Mouse (Mus musculus) c-Kit-positive CD71-positive TER-119-negative erythroid progenitor cells, embryonic 14.5 days (primary cell): ENCODE data around the gene Enkur.

Experiments
- DNase-seq: peaks from one replicate; pipeline ENCODE4 v3.0.0-alpha.2; 2013; ENCODE audit warnings: low read depth

Gene Enkur

DNA sequence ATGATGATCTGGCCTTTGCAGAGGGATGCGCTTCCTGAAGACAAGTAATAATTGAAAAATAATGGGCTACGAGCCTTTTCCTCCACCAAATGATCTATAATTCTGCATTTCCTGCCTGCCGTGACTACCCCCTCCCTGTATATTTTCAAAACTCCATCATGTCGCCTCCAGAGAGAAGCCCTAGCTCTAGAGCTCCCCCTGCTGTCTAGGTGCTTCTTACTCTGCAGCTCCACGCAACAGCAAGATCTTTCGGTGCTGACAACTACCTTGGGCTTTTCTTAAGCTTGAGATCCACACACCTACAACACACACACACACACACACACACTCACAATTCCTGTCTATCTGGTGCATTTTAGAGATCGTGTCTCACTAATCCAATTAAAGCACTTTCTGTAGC lies 17.6 kb downstream of the Enkur start:
- DNase-seq, result peak; percentile 29

DNA sequence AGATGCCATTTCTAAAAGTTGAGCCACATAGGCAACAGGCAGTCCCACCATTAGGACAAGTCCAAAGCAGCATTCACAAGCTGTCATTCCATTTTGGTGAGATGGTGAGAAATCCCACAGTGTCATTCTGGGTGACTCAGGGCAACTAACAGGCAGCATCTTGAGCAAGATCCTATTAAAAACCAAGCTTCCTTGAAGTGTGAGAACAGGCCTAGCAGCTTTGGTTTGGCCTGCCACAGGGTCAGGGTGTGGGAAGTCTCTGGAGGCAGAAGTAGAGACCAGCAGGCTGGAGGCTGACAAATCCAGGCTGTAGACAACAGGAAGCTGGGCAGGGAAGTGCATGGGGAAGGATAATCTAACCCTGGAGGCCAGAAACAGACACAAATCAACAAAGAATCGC lies 22.4 kb downstream of the Enkur start:
- no peak for DNase-seq

DNA sequence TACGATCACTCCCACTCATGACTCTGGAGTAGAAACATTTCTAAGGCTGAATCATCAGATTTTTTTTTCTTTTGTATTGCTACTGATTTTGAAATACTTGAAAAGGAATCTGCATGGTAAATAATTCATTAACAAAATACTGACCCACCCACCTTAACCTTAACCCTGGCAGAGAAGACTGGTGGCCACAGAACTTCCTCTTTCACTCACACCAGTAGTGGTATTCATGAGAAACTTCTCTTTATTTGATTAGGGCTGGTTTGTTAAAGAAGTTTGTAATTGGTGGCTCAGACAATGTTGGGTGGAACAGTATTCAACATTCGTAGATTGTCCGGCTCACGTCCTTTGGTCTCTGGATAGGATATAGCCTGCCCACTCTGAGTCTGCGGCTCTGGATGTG lies 26.0 kb downstream of the Enkur start:
- no peak for DNase-seq

DNA sequence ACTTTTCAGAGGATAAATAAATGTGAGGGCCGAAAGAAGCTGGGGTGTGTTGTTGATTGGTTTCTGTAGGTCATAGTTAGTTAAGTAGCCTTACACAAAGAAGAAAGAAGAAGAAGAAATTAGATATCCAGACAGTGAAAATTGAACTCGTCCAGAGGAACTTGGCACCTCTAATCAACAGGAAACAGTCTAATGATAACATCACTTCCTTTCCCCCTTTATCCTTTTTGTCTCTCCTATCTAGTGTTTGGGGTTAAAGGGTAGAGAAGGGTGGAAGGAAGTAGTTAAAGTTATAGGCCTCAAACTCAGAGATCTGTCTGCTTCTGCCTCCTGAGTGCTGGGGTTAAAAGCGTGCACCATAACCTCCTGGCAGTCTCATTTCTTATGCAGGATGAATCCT lies 32.4 kb downstream of the Enkur start:
- no peak for DNase-seq

DNA sequence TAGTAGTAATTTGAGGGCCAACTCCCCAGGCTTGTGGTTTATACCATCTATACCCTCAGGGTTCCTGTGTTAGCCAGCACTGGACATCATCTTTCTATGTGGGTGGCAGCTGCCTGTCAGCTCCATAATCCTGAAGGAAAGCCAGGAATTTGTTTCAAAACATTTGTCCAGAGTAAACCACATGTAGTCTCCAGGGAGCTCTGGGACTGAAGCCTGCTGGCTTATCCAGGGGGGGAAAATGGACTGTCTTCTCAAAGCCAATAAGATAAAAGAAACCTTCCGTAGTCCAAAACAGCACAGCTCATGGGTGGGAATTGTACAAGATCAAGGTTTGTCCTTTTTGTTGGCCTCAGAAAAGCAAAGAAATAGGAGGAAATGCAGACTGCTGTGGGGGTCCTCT lies 37.2 kb downstream of the Enkur start:
- no peak for DNase-seq

DNA sequence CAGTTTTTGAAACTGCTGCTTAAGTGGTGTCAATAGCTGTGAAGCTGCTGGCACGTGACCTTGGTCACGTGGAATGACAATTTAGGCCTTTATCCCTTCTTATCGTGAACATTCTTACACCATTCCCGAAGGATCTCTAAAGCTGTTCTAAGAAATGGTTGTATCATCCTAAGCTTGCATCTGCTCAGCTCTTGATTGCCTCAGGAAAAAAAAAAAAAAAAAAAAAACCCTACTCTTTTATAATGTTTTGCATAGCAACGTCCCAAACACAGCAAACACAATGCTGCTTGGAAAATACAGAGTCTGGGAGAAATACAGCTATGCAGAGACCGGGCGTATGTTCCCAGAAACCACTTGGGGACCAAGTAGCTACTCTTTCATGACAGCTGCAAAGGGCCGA lies 40.9 kb downstream of the Enkur start:
- no peak for DNase-seq

DNA sequence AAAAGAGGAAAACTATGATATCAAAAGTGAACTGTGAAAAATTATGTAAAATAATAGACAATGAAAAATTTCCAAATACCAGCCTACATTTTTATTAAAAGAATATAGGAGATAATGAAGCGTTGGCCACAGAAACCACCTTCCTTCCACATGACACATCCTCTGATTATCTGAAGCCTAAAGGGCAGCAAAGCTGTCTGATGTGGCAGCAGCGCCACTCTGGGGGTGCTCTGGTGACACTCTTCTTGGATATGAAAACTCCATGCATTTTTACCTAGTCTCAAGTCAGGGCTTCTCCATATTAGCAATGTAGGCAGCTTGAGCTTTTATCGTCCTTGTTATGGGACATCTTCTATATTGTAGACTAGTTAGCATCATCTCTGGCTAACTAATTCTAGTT lies 51.7 kb downstream of the Enkur start:
- DNase-seq, result no peak

DNA sequence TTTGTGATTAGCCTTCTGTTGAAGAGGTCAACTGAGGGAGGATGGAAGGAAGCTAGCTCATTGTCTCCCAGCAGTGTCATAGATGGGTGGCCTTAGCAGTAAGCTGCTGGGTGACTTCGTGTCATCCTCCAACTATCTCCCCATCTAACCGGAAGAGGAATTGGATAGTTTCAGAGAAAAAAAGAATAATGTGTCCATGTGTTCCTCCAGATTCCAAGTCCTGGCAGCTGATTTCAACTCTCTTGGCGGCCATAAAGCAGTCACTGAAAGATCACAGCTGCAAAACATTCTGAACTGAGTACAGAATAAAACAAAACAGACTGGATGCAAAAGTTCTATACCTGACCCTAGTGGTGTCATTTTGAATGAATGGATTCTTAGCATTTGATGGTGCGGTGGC lies 58.0 kb downstream of the Enkur start:
- no peak for DNase-seq

DNA sequence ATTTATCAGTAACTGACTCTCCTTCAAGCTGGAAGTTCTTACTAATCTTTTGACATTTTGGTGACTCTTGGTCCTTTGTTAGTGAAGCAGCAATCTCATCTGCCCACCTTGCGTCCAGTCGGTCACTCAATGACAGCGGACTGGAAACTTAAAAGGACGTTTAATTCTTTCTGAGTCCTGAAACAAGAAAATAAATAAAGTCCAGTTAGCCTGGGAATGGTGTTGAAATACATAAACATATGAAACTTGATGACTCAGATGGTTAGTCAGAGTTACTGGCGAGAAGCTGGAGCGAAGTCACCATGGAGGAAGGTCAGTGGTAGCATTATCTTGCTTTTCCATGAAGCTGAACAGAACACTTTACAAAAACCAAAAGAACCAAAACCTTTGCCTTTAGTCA lies 58.7 kb downstream of the Enkur start:
- DNase-seq, result no peak

DNA sequence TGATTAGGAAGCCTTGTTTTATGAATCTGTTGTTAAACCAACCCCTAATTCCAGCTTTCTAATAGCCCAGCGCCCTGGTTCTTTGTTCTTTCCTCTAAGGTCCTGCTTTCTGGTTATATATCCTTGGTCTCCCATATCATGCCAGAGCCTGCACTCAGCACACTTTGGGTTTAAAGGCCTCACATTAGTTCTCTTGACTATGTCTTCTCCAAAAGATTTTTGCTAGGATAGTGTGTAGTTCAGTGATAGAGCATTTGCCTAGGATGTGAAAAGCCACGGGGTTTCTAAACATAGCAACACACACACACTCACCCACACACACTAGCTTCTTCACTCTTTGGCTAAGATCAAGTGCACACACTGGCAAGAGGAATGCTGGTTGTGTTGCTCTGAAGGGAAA lies 62.5 kb downstream of the Enkur start:
- DNase-seq, result no peak

DNA sequence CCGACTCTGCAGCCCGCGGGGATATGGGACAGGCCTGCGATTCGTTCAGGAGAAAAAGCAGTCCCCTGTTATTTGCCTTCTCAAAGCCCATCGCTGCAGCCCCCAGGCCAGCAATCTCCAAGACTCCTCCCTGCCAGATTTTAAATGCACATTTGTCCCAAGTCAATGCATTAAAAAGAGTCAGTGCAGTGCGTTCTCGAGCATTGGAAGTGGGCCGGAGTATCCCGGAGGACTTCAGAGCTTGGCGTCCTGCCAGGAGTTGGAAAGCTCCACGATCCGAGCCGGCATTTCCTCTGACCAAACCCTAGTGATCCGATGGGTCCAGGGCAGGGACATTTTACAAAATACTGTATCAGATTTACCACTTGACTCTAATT lies 63.0 kb downstream of the Enkur start:
- DNase-seq, result no peak

DNA sequence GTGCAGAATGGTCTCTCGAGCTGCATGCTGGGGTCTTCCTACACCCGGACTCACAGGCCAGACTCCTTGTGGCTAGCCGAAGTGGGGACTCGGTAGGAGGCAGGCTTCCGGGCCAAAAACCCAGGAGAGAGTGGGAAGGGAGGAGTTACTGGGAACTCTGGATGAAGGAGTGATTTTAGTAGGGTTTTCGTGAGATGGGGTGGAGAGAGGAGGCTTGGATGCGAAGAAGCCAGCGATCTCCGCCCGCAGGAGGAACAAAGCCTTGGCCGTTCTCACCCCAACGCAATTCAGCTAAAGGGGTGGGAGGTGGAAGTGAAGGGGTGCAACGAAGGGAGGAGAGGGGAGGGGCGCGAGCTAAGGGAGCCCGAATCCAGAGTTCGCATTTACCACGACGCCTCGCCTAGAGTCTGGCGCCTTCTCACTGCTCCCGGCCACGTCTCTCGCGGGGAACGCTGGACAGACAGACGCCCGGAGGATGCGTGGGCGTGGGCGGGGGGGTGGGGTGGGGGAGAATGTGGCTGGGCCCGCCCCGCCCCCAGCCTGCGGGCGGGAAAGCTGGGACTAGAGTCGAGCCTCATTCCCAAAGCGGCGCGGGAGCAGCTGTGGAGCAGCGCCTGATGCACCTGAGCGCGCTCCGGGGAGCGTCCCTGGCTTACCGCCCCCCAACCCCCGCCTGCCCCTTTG lies 63.5 kb downstream of the Enkur start:
- no peak for DNase-seq

DNA sequence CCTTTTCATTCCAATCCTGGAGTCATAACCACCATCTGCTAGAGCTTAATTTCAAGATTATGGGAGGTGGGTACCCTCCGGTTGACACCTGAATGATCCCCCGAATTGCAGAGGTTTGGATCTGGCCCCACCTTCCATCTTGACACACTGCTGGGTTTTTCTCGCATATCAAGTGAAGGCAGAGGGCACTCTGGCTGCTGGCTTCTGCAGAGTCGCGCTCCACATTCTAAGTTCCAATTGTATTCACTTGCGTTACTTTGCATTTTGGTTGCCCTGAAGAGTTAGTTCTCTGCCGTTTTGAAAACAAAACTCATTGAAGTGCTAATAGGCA lies 64.0 kb downstream of the Enkur start:
- DNase-seq, result no peak
